Mouse (Mus musculus): Measurements from ENCODE around the gene Ctnna2. TPM values are rescaled to one million over a fixed set of nuclear protein-coding genes. Genes with fewer than 3 reads are reported as not detected.

The Ctnna2 gene
- total and polyA plus RNA-seq, 3 experiments, result 0.11 TPM; not detected in 2

- Histone ChIP-seq H3K36me3 (replicated peaks) (no peaks in the 10 kb centered on the region), H3K4me3 (ENCODE audit: low read depth, low read length) (no peak overlapping the region), H3K9me3 (replicated peaks) (peaks cover 4% of the 10 kb centered on the region), H3K27me3 (ENCODE audit: insufficient read depth, low read length) (no peaks in the 10 kb centered on the region), H3K4me1 (ENCODE audit: insufficient read depth, low read depth, low read length) (no peaks in the 10 kb centered on the region)
- ATAC-seq (ENCODE audit: extremely low read depth, insufficient number of reproducible peaks, low FRiP score, poor library complexity, severe bottlenecking) (no peak), DNase-seq (ENCODE audit: low spot score) (no peak)
- no peak for TF ChIP-seq GATA2 (IDR thresholded peaks at IDR 0.05; ENCODE audit: borderline replicate concordance, low read depth, low read length)
- TF ChIP-seq POLR2AphosphoS5 (IDR thresholded peaks at IDR 0.05; ENCODE audit: insufficient replicate concordance, low read depth, low read length), result no peak
- no peak for TF ChIP-seq GATA1 (IDR thresholded peaks at IDR 0.05; ENCODE audit: borderline replicate concordance, low read length)
- TF ChIP-seq TAL1 (conservative IDR thresholded peaks at IDR 0.05; ENCODE audit: low read depth, low read length), result no peak
- no peak for TF ChIP-seq CTCF (IDR thresholded peaks at IDR 0.05; ENCODE audit: low read depth, low read length)
Measured at GRCm38 (mm10) chr6:77577585-77577984, 401.9 kb downstream of the Ctnna2 start.

GRCm38 (mm10) chr6:77572614-77573013 is 406.9 kb downstream of the Ctnna2 start:
- DNase-seq (ENCODE audit: low spot score), result no peak
- no peak for ATAC-seq (ENCODE audit: extremely low read depth, insufficient number of reproducible peaks, low FRiP score, poor library complexity, severe bottlenecking)
- no peaks in the 10 kb centered on the region for H3K27me3 ChIP-seq (ENCODE audit: insufficient read depth, low read length)
- no peaks in the 10 kb centered on the region for H3K4me1 ChIP-seq (ENCODE audit: insufficient read depth, low read depth, low read length)
- no peaks in the 10 kb centered on the region for H3K36me3 ChIP-seq (replicated peaks)
- TF ChIP-seq GATA1 (IDR thresholded peaks at IDR 0.05; ENCODE audit: borderline replicate concordance, low read length), result no peak
- no peak for TF ChIP-seq TAL1 (conservative IDR thresholded peaks at IDR 0.05; ENCODE audit: low read depth, low read length)
- no peak for TF ChIP-seq POLR2AphosphoS5 (IDR thresholded peaks at IDR 0.05; ENCODE audit: insufficient replicate concordance, low read depth, low read length)
- H3K9me3 ChIP-seq (replicated peaks), result peaks cover 3% of the 10 kb centered on the region
- no peak overlapping the region for H3K4me3 ChIP-seq (ENCODE audit: low read depth, low read length)

GRCm38 (mm10) chr6:77569851-77570250 is 409.6 kb downstream of the Ctnna2 start:
- peaks cover 3% of the 10 kb centered on the region for H3K9me3 ChIP-seq (replicated peaks)
- no peaks in the 10 kb centered on the region for H3K36me3 ChIP-seq (replicated peaks)
- DNase-seq (ENCODE audit: low spot score) (no peak), ATAC-seq (ENCODE audit: extremely low read depth, insufficient number of reproducible peaks, low FRiP score, poor library complexity, severe bottlenecking) (no peak)
- no peaks in the 10 kb centered on the region for H3K27me3 ChIP-seq (ENCODE audit: insufficient read depth, low read length)
- no peaks in the 10 kb centered on the region for H3K4me1 ChIP-seq (ENCODE audit: insufficient read depth, low read depth, low read length)
- TF ChIP-seq GATA2 (IDR thresholded peaks at IDR 0.05; ENCODE audit: borderline replicate concordance, low read depth, low read length) (no peak), TAL1 (conservative IDR thresholded peaks at IDR 0.05; ENCODE audit: low read depth, low read length) (no peak)
- H3K4me3 ChIP-seq (ENCODE audit: low read depth, low read length), result no peak overlapping the region

- DNase-seq (ENCODE audit: low spot score) (no peak), ATAC-seq (ENCODE audit: extremely low read depth, insufficient number of reproducible peaks, low FRiP score, poor library complexity, severe bottlenecking) (no peak)
- no peaks in the 10 kb centered on the region for H3K4me1 ChIP-seq (ENCODE audit: insufficient read depth, low read depth, low read length)
- no peaks in the 10 kb centered on the region for H3K27me3 ChIP-seq (ENCODE audit: insufficient read depth, low read length)
- H3K9me3 ChIP-seq (replicated peaks), result no peaks in the 10 kb centered on the region; the same call in 1 of the 2 replicates
- no peak overlapping the region for H3K4me3 ChIP-seq (ENCODE audit: low read depth, low read length)
- H3K36me3 ChIP-seq (replicated peaks), result no peaks in the 10 kb centered on the region
- no peak for TF ChIP-seq GATA2 (IDR thresholded peaks at IDR 0.05; ENCODE audit: borderline replicate concordance, low read depth, low read length)
- TF ChIP-seq TAL1 (conservative IDR thresholded peaks at IDR 0.05; ENCODE audit: low read depth, low read length), result no peak
- no peak for TF ChIP-seq GATA1 (IDR thresholded peaks at IDR 0.05; ENCODE audit: borderline replicate concordance, low read length)
- no peak for TF ChIP-seq POLR2AphosphoS5 (IDR thresholded peaks at IDR 0.05; ENCODE audit: insufficient replicate concordance, low read depth, low read length)
- TF ChIP-seq CTCF (IDR thresholded peaks at IDR 0.05; ENCODE audit: low read depth, low read length), result no peak
Measured at GRCm38 (mm10) chr6:77556181-77556580, 423.3 kb downstream of the Ctnna2 start.

GRCm38 (mm10) chr6:77537055-77537807 is 442.3 kb downstream of the Ctnna2 start:
- DNase-seq (ENCODE audit: low spot score) (no peak), ATAC-seq (ENCODE audit: extremely low read depth, insufficient number of reproducible peaks, low FRiP score, poor library complexity, severe bottlenecking) (no peak)
- Histone ChIP-seq H3K27me3 (ENCODE audit: insufficient read depth, low read length) (no peaks in the 10 kb centered on the region), H3K4me3 (ENCODE audit: low read depth, low read length) (no peak overlapping the region), H3K4me1 (ENCODE audit: insufficient read depth, low read depth, low read length) (no peaks in the 10 kb centered on the region), H3K9me3 (replicated peaks) (0 out of 2 replicates have a peak, but pooled peaks cover 2% of the 10 kb centered on the region), H3K36me3 (replicated peaks) (no peaks in the 10 kb centered on the region)
- TF ChIP-seq GATA1 (IDR thresholded peaks at IDR 0.05; ENCODE audit: borderline replicate concordance, low read length) (no peak), POLR2AphosphoS5 (IDR thresholded peaks at IDR 0.05; ENCODE audit: insufficient replicate concordance, low read depth, low read length) (no peak), GATA2 (IDR thresholded peaks at IDR 0.05; ENCODE audit: borderline replicate concordance, low read depth, low read length) (no peak), TAL1 (conservative IDR thresholded peaks at IDR 0.05; ENCODE audit: low read depth, low read length) (no peak), CTCF (IDR thresholded peaks at IDR 0.05; ENCODE audit: low read depth, low read length) (no peak)

GRCm38 (mm10) chr6:77527636-77528035 is 451.9 kb downstream of the Ctnna2 start:
- DNase-seq (ENCODE audit: low spot score), result no peak
- no peak overlapping the region for H3K4me3 ChIP-seq (ENCODE audit: low read depth, low read length)
- no peaks in the 10 kb centered on the region for H3K4me1 ChIP-seq (ENCODE audit: insufficient read depth, low read depth, low read length)
- no peaks in the 10 kb centered on the region for H3K27me3 ChIP-seq (ENCODE audit: insufficient read depth, low read length)
- TF ChIP-seq POLR2AphosphoS5 (IDR thresholded peaks at IDR 0.05; ENCODE audit: insufficient replicate concordance, low read depth, low read length), result no peak
- TF ChIP-seq TAL1 (conservative IDR thresholded peaks at IDR 0.05; ENCODE audit: low read depth, low read length), result no peak
- no peak for TF ChIP-seq GATA2 (IDR thresholded peaks at IDR 0.05; ENCODE audit: borderline replicate concordance, low read depth, low read length)
- TF ChIP-seq GATA1 (IDR thresholded peaks at IDR 0.05; ENCODE audit: borderline replicate concordance, low read length), result no peak
- no peak for TF ChIP-seq CTCF (IDR thresholded peaks at IDR 0.05; ENCODE audit: low read depth, low read length)
- H3K36me3 ChIP-seq (replicated peaks), result no peaks in the 10 kb centered on the region
- H3K9me3 ChIP-seq (replicated peaks), result no peaks in the 10 kb centered on the region
- ATAC-seq (ENCODE audit: extremely low read depth, insufficient number of reproducible peaks, low FRiP score, poor library complexity, severe bottlenecking), result no peak
